Mouse (Mus musculus) CH12.LX (cell line): ENCODE data around the gene Lmo7. TPM values are rescaled to one million over a fixed set of nuclear protein-coding genes. Genes with fewer than 3 reads are reported as not detected.

Experiments used
- DNase-seq: peaks from one replicate; pipeline ENCODE4 v3.0.0-alpha.2; 2013; ENCODE audit errors: extremely low read depth
- H3K27ac ChIP-seq: 2 replicates; pipeline ENCODE4 v1.5.1; 2012; ENCODE audit warnings: low read depth, mild to moderate bottlenecking, control low read depth, moderate library complexity; ENCODE audit not compliant: insufficient read depth
- H3K27me3 ChIP-seq: replicated peaks from 2 replicates; pipeline ENCODE3; 2012; ENCODE audit warnings: inconsistent platforms
- H3K36me3 ChIP-seq, 2 experiments: replicated peaks in 1 of 2; 2 replicates each; pipeline versions ENCODE3 to v1.6.1; 2012; ENCODE audit warnings: inconsistent platforms in 1 of 2, low read length in 1 of 2, mild to moderate bottlenecking in 1 of 2, mixed read lengths in 1 of 2, moderate library complexity in 1 of 2; ENCODE audit not compliant: control insufficient read depth in 1 of 2, insufficient read depth in 1 of 2
- H3K4me1 ChIP-seq, 2 experiments: 2 replicates each; pipeline ENCODE4 v1.6.1; 2012; ENCODE audit warnings: inconsistent platforms in 1 of 2, moderate library complexity in 1 of 2; ENCODE audit not compliant: insufficient read depth in 2 of 2, control insufficient read depth in 1 of 2
- H3K4me2 ChIP-seq: 2 replicates; pipeline ENCODE4 v1.6.1; 2012; ENCODE audit warnings: low read depth, mild to moderate bottlenecking, control low read depth; ENCODE audit not compliant: poor library complexity, insufficient read depth, severe bottlenecking
- H3K4me3 ChIP-seq, 3 experiments: fragments of 150-350 bp in 1 of 3; sonication (generic) in 1 of 3; replicated peaks in 1 of 3; 2 replicates each; pipeline versions ENCODE3 to v1.5.1; 2011 to 2012; ENCODE audit warnings: low read depth in 2 of 3, low read length in 2 of 3, mild to moderate bottlenecking in 2 of 3, moderate library complexity in 2 of 3, control low read depth in 1 of 3, improper control_type of control experiment in 1 of 3, inconsistent platforms in 1 of 3, mixed read lengths in 1 of 3; ENCODE audit not compliant: poor library complexity in 1 of 3
- H3K79me2 ChIP-seq: replicated peaks from 2 replicates; pipeline ENCODE4 v1.6.1; 2012; ENCODE audit warnings: mild to moderate bottlenecking, moderate library complexity; ENCODE audit not compliant: control insufficient read depth, poor library complexity, insufficient read depth, severe bottlenecking; ENCODE audit errors: extremely low read depth
- H3K9ac ChIP-seq: 2 replicates; pipeline ENCODE4 v1.6.1; 2012; ENCODE audit warnings: low read depth, mild to moderate bottlenecking, control low read depth, moderate library complexity; ENCODE audit not compliant: insufficient read depth
- H3K9me3 ChIP-seq: replicated peaks from 2 replicates; pipeline ENCODE3; 2012; ENCODE audit warnings: low read length, inconsistent platforms, mixed read lengths
- CHD2 ChIP-seq: IDR thresholded peaks from 2 replicates; pipeline ENCODE4 v1.6.1; 2011; ENCODE audit warnings: low read length, improper control_type of control experiment
- ELF1 ChIP-seq: IDR thresholded peaks from 2 replicates; pipeline ENCODE4 v1.6.1; 2014; ENCODE audit warnings: low read depth, mild to moderate bottlenecking, inconsistent platforms, low read length, improper control_type of control experiment
- EP300 ChIP-seq: IDR thresholded peaks from 2 replicates; pipeline ENCODE4 v1.6.1; 2011; ENCODE audit warnings: low read length, improper control_type of control experiment
- ETS1 ChIP-seq: conservative IDR thresholded peaks from 2 replicates; pipeline ENCODE4 v1.6.1; 2012; ENCODE audit warnings: low read depth, mild to moderate bottlenecking, inconsistent platforms, low read length, improper control_type of control experiment, moderate library complexity
- GABPA ChIP-seq: IDR thresholded peaks from 2 replicates; pipeline ENCODE4 v1.6.1; 2012; ENCODE audit warnings: low read depth, low read length, improper control_type of control experiment, inconsistent platforms; ENCODE audit not compliant: insufficient replicate concordance
- HCFC1 ChIP-seq: IDR thresholded peaks from 2 replicates; pipeline ENCODE4 v1.6.1; 2012; ENCODE audit warnings: low read depth, mild to moderate bottlenecking, inconsistent platforms, low read length, improper control_type of control experiment
- MAFK ChIP-seq: IDR thresholded peaks from 2 replicates; pipeline ENCODE4 v1.6.1; 2011; ENCODE audit warnings: low read length, improper control_type of control experiment; ENCODE audit not compliant: insufficient replicate concordance
- NELFE ChIP-seq: IDR thresholded peaks from 2 replicates; pipeline ENCODE4 v1.6.1; 2011; ENCODE audit warnings: low read depth, low read length, improper control_type of control experiment
- NRF1 ChIP-seq: IDR thresholded peaks from 2 replicates; pipeline ENCODE4 v1.6.1; 2014; ENCODE audit warnings: low read depth, mild to moderate bottlenecking, inconsistent platforms, low read length, improper control_type of control experiment, moderate library complexity
- PAX5 ChIP-seq: IDR thresholded peaks from 2 replicates; pipeline ENCODE4 v1.6.1; 2012; ENCODE audit warnings: low read length, inconsistent platforms, mixed read lengths
- POLR2A ChIP-seq: IDR thresholded peaks from 2 replicates; pipeline ENCODE4 v1.6.1; 2011; ENCODE audit warnings: low read depth, mild to moderate bottlenecking, improper control_type of control experiment, low read length
- TBP ChIP-seq: conservative IDR thresholded peaks from 2 replicates; pipeline ENCODE4 v1.6.1; 2011; ENCODE audit warnings: low read depth, low read length, improper control_type of control experiment
- TCF12 ChIP-seq: IDR thresholded peaks from 2 replicates; pipeline ENCODE4 v1.6.1; 2014; ENCODE audit warnings: low read depth, mild to moderate bottlenecking, inconsistent platforms, low read length, improper control_type of control experiment
- UBTF ChIP-seq: IDR thresholded peaks from 2 replicates; pipeline ENCODE4 v1.6.1; 2012; ENCODE audit warnings: low read depth, mild to moderate bottlenecking, inconsistent platforms, low read length, improper control_type of control experiment, moderate library complexity
- dilution Hi-C: fragments of 300-500 bp; cut with MboI; formaldehyde crosslinking; loops from 2 replicates; pipeline ENCODE4 v1.14.3; 2020; ENCODE audit warnings: low sequenced_read_pairs; ENCODE audit not compliant: extremely low pct_unique_long_range_greater_than_20kb, extremely low pct_ligation_motif_present
- in situ Hi-C: fragments of 300-500 bp; cut with MboI; formaldehyde crosslinking; loops from 3 replicates; pipeline ENCODE4 v1.14.3; 2019; ENCODE audit warnings: low sequenced_read_pairs, low pct_ligation_motif_present, low pct_unique_long_range_greater_than_20kb, mixed read lengths
- polyA plus RNA-seq: library from polyadenylated mRNA; unstranded; fragments of >175 nt; gene quantifications from 2 replicates; pipeline ENCODE4 v1.2.1, GENCODE M21; 2012; ENCODE audit warnings: low read depth; ENCODE audit not compliant: insufficient read length
- total RNA-seq, 2 experiments: library from RNA; depleted of rRNA; stranded (reverse); fragments of 300-350 nt in 1 of 2; fragments of >200 nt in 1 of 2; gene quantifications; 2 replicates each; pipeline ENCODE4 v1.2.3; 2012 to 2014

Lmo7 gene
- total RNA-seq (2012; rRNA removed) = 4.7 and 5.0 TPM in 2 replicates
- 8.3 and 8.8 TPM in 2 replicates for total RNA-seq (2014; rRNA removed)
- 11.9 and 17.2 TPM in 2 replicates for polyA plus RNA-seq

- H3K4me2 ChIP-seq = peak within 1 kb of the TSS; percentile 83
- H3K9ac ChIP-seq = peak within 1 kb of the TSS; percentile 24; the same call in 1 of the 2 replicates
- in situ Hi-C loops = no loop called here
- peak; percentile 52 for DNase-seq
- no peaks in the 10 kb centered on the region for H3K79me2 ChIP-seq
- H3K27ac ChIP-seq = no peak within 1 kb of the TSS
- peak; percentile 41 for TF ChIP-seq POLR2A
- TF ChIP-seq ETS1 = no peak
- TF ChIP-seq TBP = 0 out of 2 replicates have a peak, but pooled peaks have one; percentile 38
- TF ChIP-seq ELF1 = 0 out of 2 replicates have a peak, but pooled peaks have one; percentile 39
- no peak for TF ChIP-seq EP300
- no peak for TF ChIP-seq HCFC1
- no peak for TF ChIP-seq PAX5
- TF ChIP-seq NRF1 = peak; percentile 20; the same call in 1 of the 2 replicates
- TF ChIP-seq TCF12 = no peak; the same call in 1 of the 2 replicates
- TF ChIP-seq CHD2 = no peak
- TF ChIP-seq GABPA = no peak
- 0 out of 2 replicates have a peak, but pooled peaks have one; percentile 33 for TF ChIP-seq UBTF
- TF ChIP-seq NELFE = no peak
- no peaks in the 10 kb centered on the region for H3K36me3 ChIP-seq
- peak within 1 kb of the TSS; percentile 68 to 75 (median 74) for H3K4me3 ChIP-seq
- no peaks in the 10 kb centered on the region for H3K9me3 ChIP-seq
- no peaks in the 10 kb centered on the region for H3K27me3 ChIP-seq
- dilution Hi-C loops = no loop called here
- H3K4me1 ChIP-seq = peaks cover 0 to 40% of the 10 kb centered on the region in 2 experiments; a peak in 3 of 4 replicates
Observed at GRCm38 (mm10) chr14:101729237-101729971, at the start of gene Lmo7, which contains the start of gene Gm9922. Lmo7 (plus strand) TSS chr14:101729957. Gm9922 (minus strand) TSS chr14:101729814.

GRCm38 (mm10) chr14:101687696-101688095 lies 42.1 kb upstream of the Lmo7 start:
- Histone ChIP-seq H3K36me3 (peaks cover 12 to 63% of the 10 kb centered on the region in 2 experiments), H3K4me2 (no peak overlapping the region), H3K4me1 (peaks cover 0 to 40% of the 10 kb centered on the region in 2 experiments; a peak in 2 of 4 replicates), H3K9ac (no peak overlapping the region), H3K27ac (no peak overlapping the region), H3K9me3 (no peaks in the 10 kb centered on the region), H3K79me2 (no peaks in the 10 kb centered on the region), H3K4me3 (no peak overlapping the region), H3K27me3 (no peaks in the 10 kb centered on the region)
- dilution Hi-C loops = no loop called here
- in situ Hi-C loops = no loop called here
- TF ChIP-seq MAFK = no peak
- TF ChIP-seq, all 38 proteins: peak for 0
- no peak for DNase-seq
